Mouse (Mus musculus) forebrain, embryonic 13.5 days (tissue): Measurements from ENCODE around the gene Gfod1. TPM values are rescaled to one million over a fixed set of nuclear protein-coding genes. Genes with fewer than 3 reads are reported as not detected.
A peak's percentile ranks its signal among the peaks of the same experiment; 100 is the strongest.

ENCODE experiments used
- ATAC-seq: fragments of 200-750 bp; cut with Nextera tagmentation; 2 replicates; pipeline ENCODE4 v1.8.0; 2017
- H3K27ac ChIP-seq: fragments of 300-500 bp; sonication (generic); 2 replicates; pipeline ENCODE4 v1.5.1; 2015; ENCODE audit warnings: inconsistent platforms, mild to moderate bottlenecking, moderate library complexity
- H3K27me3 ChIP-seq: fragments of 300-500 bp; sonication (generic); 2 replicates; pipeline ENCODE4 v1.6.1; 2015; ENCODE audit warnings: mild to moderate bottlenecking, inconsistent platforms
- H3K36me3 ChIP-seq: fragments of 300-500 bp; sonication (generic); 2 replicates; pipeline ENCODE4 v1.6.1; 2015; ENCODE audit warnings: mild to moderate bottlenecking, inconsistent platforms; ENCODE audit not compliant: poor library complexity, severe bottlenecking
- H3K4me1 ChIP-seq: fragments of 300-500 bp; sonication (generic); 2 replicates; pipeline ENCODE4 v1.6.1; 2015; ENCODE audit warnings: inconsistent platforms
- H3K4me2 ChIP-seq: fragments of 300-500 bp; sonication (generic); 2 replicates; pipeline ENCODE4 v1.6.1; 2015; ENCODE audit warnings: inconsistent platforms, mild to moderate bottlenecking, moderate library complexity
- H3K4me3 ChIP-seq: fragments of 300-500 bp; sonication (generic); 2 replicates; pipeline ENCODE4 v1.5.1; 2015; ENCODE audit warnings: mild to moderate bottlenecking, inconsistent platforms
- H3K9ac ChIP-seq: fragments of 300-500 bp; sonication (generic); 2 replicates; pipeline ENCODE4 v1.6.1; 2015; ENCODE audit warnings: mild to moderate bottlenecking, inconsistent platforms
- H3K9me3 ChIP-seq: fragments of 300-500 bp; sonication (generic); replicated peaks from 2 replicates; pipeline ENCODE4 v1.6.1; 2016; ENCODE audit warnings: inconsistent platforms
- WGBS: fragments of 180-500 bp; shearing (Covaris S2); methylation state at CpG from one replicate; pipeline ENCODE4 v1.1.7; 2015; 5-methylcytosine and 5-hydroxymethylcytosine counted together
- polyA plus RNA-seq: library from polyadenylated mRNA; unstranded; fragments of >200 nt; fragmentation: Nextera tagmentation; extraction: Ambion mirVana; gene quantifications from 2 replicates; pipeline ENCODE4 v1.2.1, GENCODE M21; 2015

Gfod1 gene
- polyA plus RNA-seq: 1.2 and 1.3 TPM in 2 replicates

DNA sequence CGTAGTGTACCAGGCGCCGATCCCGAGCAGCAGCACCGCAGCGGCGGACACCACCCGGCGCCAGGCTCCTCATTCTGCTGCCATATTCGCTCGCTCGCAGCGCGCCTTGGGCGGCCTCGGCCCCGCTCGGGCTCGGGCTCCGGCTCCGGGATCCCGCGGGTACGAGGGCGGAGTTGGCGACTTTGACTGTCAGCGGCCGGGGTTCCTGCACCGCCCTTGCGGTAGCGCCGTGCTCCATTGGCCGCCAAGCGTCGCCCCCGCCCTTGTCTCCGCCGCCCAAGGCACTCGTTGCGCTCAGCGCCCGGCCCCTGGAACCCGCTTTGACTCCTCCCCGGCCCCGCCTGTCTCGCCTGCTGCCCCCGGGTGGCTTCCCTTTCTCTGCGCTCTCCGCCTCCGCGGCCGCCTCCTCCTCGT lies at the start of gene Gfod1:
Gene Gfod1, minus strand, starts transcription at position 155 of the 414 bp plus-strand sequence.
- H3K36me3 ChIP-seq: no peaks in the 10 kb centered on the region
- peak within 1 kb of the TSS; percentile 89 for H3K27ac ChIP-seq
- H3K4me3 ChIP-seq: peak within 1 kb of the TSS; percentile 76
- ATAC-seq: peak; percentile 94
- peaks cover 31% of the 10 kb centered on the region for H3K27me3 ChIP-seq
- H3K9ac ChIP-seq: peak within 1 kb of the TSS; percentile 87
- peaks cover 44% of the 10 kb centered on the region for H3K4me1 ChIP-seq
- under 1% methylated on average over 51 of the region's 53 CpGs for WGBS
- H3K9me3 ChIP-seq: peaks cover 5% of the 10 kb centered on the region; the same call in 1 of the 2 replicates
- peak within 1 kb of the TSS; percentile 98 for H3K4me2 ChIP-seq

DNA sequence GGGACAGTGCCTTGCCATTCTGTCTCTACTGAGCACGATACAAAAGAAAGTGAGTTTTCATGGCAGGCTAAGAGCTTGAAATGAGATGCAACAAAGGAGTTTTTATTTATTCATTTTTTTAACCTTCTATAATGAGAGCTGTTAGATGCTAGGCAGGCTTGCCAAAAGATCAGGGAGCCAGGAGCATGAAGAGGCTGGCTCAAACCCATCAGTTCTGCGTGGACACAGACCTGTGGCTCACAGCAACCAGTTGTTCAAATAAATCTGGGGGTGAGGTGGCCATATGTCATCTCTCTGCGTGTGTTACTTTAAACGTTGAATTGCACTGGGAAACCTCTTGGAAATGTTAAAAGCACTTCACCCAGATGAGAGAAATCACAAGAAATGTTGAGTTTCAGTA lies 49.4 kb upstream of the Gfod1 start:
- Histone ChIP-seq H3K9me3 (no peaks in the 10 kb centered on the region), H3K4me1 (no peaks in the 10 kb centered on the region), H3K9ac (no peak overlapping the region), H3K27ac (no peak overlapping the region), H3K4me3 (no peak overlapping the region), H3K27me3 (no peaks in the 10 kb centered on the region), H3K36me3 (no peaks in the 10 kb centered on the region), H3K4me2 (no peak overlapping the region)
- 78% methylated on average over 4 of the region's 4 CpGs for WGBS
- no peak for ATAC-seq

DNA sequence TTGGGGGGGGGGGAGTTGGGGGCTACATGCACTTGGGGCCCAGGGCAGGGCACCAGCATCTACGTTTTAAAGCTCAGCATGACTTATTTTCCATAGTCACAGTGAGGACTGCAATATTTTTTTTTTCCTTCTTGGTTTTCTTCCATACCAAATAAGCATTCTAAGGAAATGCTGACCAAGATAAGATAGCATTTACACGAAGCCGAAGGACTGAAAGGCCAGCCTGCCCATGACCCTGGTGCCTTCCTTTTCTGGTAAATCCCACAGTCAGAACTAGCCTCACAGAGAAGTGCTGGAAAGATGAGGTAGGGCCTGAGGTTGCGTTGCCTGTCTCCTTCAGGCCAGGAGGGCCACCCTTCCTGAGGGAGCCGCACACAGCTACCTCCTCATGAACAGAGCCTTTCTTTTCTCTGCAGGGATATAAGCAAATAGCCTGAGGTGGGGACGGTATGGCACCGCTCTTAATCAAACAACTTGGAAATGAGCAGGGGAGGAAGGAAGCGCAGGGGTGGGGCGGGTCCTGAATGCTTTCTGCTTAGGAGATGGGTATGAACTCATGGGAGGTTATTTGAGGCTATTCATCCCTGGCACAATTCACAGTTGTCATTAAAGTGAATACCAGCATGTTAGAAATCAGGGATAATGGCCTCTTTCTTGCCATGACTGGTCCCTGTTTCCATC lies 46.7 kb upstream of the Gfod1 start:
- no peak for ATAC-seq
- Histone ChIP-seq H3K36me3 (no peaks in the 10 kb centered on the region), H3K9me3 (no peaks in the 10 kb centered on the region), H3K9ac (no peak overlapping the region), H3K4me3 (no peak overlapping the region), H3K27me3 (no peaks in the 10 kb centered on the region), H3K4me1 (no peaks in the 10 kb centered on the region), H3K27ac (no peak overlapping the region), H3K4me2 (no peak overlapping the region)
- 77% methylated on average over 9 of the region's 9 CpGs for WGBS

DNA sequence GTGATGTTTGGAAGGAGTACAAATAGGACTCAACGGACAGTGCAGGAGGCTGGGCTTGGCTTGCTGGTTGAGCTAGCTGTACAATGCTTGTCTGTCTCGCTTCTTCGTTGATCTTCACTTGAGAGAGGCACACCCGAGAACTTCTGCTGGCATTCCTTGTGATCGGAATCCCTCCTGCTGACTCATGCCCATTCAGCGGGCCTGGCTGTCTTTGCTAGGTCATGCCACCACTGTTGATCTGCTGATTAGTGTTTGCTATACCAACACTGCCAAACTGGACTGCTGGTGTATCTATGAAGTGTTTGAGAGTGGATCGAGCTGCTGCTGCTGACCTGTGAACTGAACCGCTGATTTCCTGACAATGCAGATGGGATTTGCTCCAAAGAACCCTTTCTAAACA lies 45.4 kb upstream of the Gfod1 start:
- Histone ChIP-seq H3K4me3 (no peak overlapping the region), H3K4me1 (no peaks in the 10 kb centered on the region)
- 88% methylated on average over 8 of the region's 8 CpGs for WGBS

DNA sequence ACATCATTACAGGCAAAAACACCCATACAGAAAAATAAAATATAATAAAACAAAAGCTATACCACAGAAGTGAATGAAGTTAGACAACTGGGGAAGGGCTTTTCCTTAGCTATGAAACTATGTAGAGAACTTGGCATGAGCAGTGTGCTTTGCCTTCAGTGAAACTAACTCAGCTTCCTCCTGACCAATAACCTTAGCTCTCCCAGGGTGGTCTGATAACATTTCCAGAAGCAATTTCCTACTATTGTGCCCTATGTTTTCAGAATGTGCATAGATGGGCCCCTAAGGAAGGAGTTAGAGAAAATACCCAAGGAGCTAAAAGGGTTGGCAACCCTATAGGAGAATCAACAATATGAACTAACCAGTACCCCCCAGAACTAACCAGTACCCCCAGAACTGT lies 42.9 kb upstream of the Gfod1 start:
- Histone ChIP-seq H3K27me3 (no peaks in the 10 kb centered on the region), H3K27ac (no peak overlapping the region), H3K4me3 (no peak overlapping the region), H3K36me3 (no peaks in the 10 kb centered on the region), H3K4me2 (no peak overlapping the region), H3K9ac (no peak overlapping the region), H3K9me3 (no peaks in the 10 kb centered on the region), H3K4me1 (no peaks in the 10 kb centered on the region)
- ATAC-seq: no peak

More for the DNA sequence above, 45.4 kb upstream of the Gfod1 start:
- no peaks in the 10 kb centered on the region for H3K9me3 ChIP-seq
- H3K9ac ChIP-seq: no peak overlapping the region
- no peaks in the 10 kb centered on the region for H3K36me3 ChIP-seq
- H3K27me3 ChIP-seq: no peaks in the 10 kb centered on the region
- ATAC-seq: no peak
- H3K27ac ChIP-seq: no peak overlapping the region
- no peak overlapping the region for H3K4me2 ChIP-seq

DNA sequence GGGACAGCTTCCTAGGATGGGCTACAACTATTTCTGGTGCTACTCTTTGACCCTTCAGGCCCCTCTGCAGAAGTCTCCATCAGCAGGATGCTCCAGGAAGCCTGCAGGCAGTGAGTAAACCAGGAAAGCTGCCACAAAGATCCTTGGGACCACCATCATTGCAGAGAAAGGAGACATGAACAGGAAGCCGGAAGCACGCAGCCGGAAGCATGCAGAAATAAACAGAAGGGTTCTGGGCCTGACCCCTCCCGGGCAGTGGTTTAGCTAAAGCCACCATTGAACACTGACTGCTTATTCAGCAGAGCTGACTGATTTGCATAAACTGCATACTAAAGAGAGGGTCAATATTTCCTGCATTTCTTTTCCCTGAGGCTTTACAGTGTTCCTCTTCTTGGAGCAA lies 34.7 kb upstream of the Gfod1 start:
- no peak overlapping the region for H3K4me2 ChIP-seq
- no peaks in the 10 kb centered on the region for H3K27me3 ChIP-seq
- no peak for ATAC-seq
- no peak overlapping the region for H3K4me3 ChIP-seq
- H3K4me1 ChIP-seq: peaks cover 10% of the 10 kb centered on the region; the same call in 1 of the 2 replicates
- H3K36me3 ChIP-seq: no peaks in the 10 kb centered on the region
- 47% methylated on average over 4 of the region's 4 CpGs for WGBS
- H3K9me3 ChIP-seq: no peaks in the 10 kb centered on the region
- H3K27ac ChIP-seq: peak overlapping the region; percentile 8; the same call in 1 of the 2 replicates
- H3K9ac ChIP-seq: no peak overlapping the region

DNA sequence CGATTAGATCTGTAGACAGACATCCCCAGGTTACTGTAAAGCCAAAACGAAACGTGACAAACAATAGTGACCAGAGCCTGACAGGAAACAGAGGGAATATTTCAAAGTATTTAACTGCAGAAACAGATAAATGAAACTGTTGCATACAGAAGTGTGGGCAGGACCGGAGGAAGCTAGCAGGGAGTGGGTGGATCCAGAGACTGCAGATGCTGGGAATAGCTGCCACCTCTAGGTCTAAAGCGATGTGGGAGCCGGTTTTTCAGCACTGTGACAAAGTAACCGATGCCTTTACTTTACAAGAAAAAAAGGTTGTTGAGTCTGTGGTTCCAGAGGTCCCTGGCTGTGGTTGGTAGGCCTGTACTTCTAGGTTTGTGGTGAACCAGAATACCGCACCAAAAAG lies 34.0 kb upstream of the Gfod1 start:
- Histone ChIP-seq H3K4me3 (no peak overlapping the region), H3K4me1 (peaks cover 10% of the 10 kb centered on the region; the same call in 1 of the 2 replicates), H3K9me3 (no peaks in the 10 kb centered on the region), H3K4me2 (no peak overlapping the region), H3K36me3 (no peaks in the 10 kb centered on the region), H3K27ac (no peak overlapping the region), H3K9ac (no peak overlapping the region), H3K27me3 (no peaks in the 10 kb centered on the region)
- 92% methylated on average over 8 of the region's 8 CpGs for WGBS
- no peak for ATAC-seq

DNA sequence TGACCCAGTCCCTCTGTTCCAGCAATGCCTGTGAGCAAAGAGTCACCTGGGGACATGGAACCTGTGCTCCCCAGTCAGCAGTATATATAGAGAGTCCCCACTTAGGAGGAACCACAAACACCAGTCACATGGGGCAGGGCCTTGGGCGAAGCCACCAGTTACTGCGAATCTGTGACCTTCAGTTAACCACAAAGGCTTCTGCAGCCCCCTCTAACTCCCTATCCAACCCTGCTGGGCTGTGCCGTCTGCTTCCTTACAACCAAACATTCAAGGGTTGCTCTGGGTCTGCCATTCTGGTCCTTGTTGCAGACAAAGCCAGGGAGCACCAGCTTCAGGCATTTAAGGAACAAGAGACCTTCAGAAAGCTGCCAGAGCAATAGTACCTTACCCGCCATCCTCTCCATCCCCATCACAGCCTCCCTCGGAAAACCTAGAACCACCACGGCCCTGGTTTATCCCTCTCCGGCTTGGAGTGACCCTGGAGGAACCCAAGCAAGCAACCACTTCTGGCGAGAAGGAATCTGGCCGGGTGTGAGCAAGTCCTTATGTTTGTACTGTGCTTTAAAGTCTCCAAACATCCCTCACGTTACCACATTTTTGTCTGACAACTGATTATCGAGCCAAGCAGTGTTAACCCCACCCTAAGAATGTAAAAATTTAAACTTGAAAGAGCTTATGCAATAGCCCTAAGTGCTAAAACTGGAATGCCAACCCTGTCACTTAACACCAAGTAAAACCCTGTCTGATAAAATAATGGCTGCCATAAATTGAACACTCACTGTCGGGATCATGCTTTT lies 32.7 kb upstream of the Gfod1 start:
- Histone ChIP-seq H3K4me1 (peaks cover 10% of the 10 kb centered on the region; the same call in 1 of the 2 replicates), H3K9me3 (no peaks in the 10 kb centered on the region), H3K4me3 (no peak overlapping the region), H3K27ac (no peak overlapping the region), H3K27me3 (no peaks in the 10 kb centered on the region), H3K36me3 (no peaks in the 10 kb centered on the region), H3K9ac (no peak overlapping the region), H3K4me2 (no peak overlapping the region)
- WGBS: 87% methylated on average over 12 of the region's 12 CpGs
- ATAC-seq: no peak

DNA sequence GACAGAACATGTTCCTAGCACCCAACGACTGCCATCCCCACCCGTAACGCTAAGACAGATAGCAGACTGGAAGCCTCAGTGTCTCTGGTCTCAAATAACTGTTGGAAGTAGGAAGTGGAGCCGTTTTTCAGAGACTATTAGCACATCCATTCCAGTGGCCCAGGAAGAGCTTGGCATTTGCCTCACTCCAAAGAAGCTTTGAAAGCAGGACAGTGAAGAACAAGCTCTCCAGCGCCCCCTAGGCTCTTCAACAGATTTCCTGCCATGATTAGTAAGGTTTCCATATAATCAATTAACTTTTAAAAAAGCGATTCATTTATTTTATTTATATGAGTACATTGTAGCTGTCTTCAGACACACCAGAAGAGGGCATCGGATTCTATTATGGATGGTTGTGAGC lies 28.6 kb upstream of the Gfod1 start:
- ATAC-seq: no peak
- WGBS: 49% methylated on average over 7 of the region's 7 CpGs

DNA sequence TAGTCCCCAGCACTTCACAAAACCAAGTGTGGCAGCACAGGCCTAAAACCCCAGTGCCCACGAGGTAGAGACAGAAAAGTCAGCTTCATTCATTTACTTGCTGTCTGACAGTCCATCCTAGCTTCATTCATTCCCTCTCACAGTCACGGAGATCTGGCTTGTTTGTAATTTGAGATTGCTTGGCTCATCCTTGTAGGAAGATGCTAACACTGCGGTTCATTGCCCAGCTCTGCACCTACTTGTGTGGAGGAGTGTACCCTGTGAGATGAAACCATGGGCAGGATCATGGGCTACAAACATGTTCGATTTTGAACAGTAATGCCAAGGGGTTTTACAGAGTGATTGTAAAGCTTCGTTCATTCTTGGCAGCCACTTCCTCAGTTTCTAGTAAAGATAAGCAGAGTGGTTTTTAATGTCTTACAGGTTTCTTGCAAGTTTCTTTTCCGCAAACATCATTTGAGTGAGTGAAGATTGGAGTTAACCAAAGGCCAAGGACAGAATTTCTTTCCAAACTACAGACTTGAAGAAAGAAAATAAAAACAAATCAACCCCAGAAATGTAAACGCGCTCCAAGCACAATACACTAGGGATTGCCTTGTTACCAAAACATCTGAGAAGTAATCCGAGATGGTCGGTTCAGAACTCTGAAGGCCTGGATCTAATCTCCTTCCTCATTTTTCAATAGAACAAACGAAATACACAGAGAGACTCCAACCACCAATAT lies 27.9 kb upstream of the Gfod1 start:
- Histone ChIP-seq H3K4me2 (no peak overlapping the region), H3K27ac (no peak overlapping the region), H3K9me3 (no peaks in the 10 kb centered on the region), H3K4me3 (no peak overlapping the region), H3K4me1 (no peaks in the 10 kb centered on the region), H3K36me3 (no peaks in the 10 kb centered on the region), H3K9ac (no peak overlapping the region), H3K27me3 (no peaks in the 10 kb centered on the region)
- 73% methylated on average over 11 of the region's 11 CpGs for WGBS
- ATAC-seq: no peak

More for the DNA sequence above, 28.6 kb upstream of the Gfod1 start:
- Histone ChIP-seq H3K27me3 (no peaks in the 10 kb centered on the region), H3K4me3 (no peak overlapping the region), H3K9me3 (no peaks in the 10 kb centered on the region), H3K27ac (no peak overlapping the region), H3K4me2 (no peak overlapping the region), H3K4me1 (no peaks in the 10 kb centered on the region), H3K9ac (no peak overlapping the region), H3K36me3 (no peaks in the 10 kb centered on the region)

DNA sequence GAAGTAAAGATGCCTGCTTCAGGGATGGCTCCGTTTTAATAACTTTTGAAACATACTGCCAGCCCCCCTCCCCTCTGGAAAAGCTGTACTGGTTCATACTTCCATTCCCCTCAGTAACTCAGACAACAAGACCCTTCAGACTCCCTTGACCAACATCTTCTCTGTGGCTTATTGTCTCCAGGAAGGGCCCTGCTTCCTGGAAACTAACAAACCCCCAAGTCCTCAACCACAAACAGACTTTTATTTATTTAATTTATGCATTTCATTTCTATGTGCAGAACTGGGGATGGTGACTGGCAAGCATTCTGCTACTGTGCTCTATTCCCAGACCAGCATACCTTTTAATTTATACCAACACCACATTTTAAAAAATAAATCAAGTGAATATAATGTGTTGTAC lies 21.5 kb upstream of the Gfod1 start:
- no peak overlapping the region for H3K9ac ChIP-seq
- H3K4me2 ChIP-seq: no peak overlapping the region
- WGBS: 67% methylated on average over 1 of the region's 1 CpGs
- H3K4me1 ChIP-seq: no peaks in the 10 kb centered on the region
- H3K27me3 ChIP-seq: no peaks in the 10 kb centered on the region
- no peak overlapping the region for H3K4me3 ChIP-seq
- H3K9me3 ChIP-seq: no peaks in the 10 kb centered on the region; the same call in 1 of the 2 replicates
- ATAC-seq: no peak
- H3K36me3 ChIP-seq: no peaks in the 10 kb centered on the region
- no peak overlapping the region for H3K27ac ChIP-seq

DNA sequence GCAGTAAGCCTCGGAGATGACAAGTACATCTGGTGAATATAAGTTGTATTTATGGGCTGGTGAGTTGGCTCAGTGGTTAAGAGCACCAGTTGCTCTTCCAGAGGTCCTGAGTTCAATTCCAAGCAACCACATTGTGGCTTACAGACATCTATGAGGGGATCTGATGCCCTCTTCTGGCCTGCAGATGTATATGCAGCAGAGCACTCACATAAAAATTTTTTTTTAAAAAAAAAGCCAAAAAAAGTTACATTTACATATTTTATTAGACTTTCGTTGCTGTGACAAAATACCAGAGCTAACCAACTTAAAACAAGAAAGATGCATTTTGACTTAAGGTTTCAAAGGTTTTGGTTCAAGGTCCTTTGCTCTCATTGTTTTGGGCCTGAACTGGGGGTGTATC lies 17.5 kb upstream of the Gfod1 start:
- Histone ChIP-seq H3K4me1 (no peaks in the 10 kb centered on the region), H3K4me2 (no peak overlapping the region), H3K4me3 (no peak overlapping the region), H3K36me3 (no peaks in the 10 kb centered on the region), H3K27ac (no peak overlapping the region), H3K9me3 (no peaks in the 10 kb centered on the region; the same call in 1 of the 2 replicates), H3K27me3 (no peaks in the 10 kb centered on the region), H3K9ac (no peak overlapping the region)
- 76% methylated on average over 2 of the region's 2 CpGs for WGBS
- no peak for ATAC-seq
